Mouse (Mus musculus) lung, postnatal 0 days (tissue): ENCODE data around the gene Efl1.

ENCODE experiments used
- CTCF ChIP-seq: IDR thresholded peaks from 2 replicates; pipeline ENCODE4 v1.5.1; 2016; ENCODE audit warnings: antibody characterized with exemption, mild to moderate bottlenecking
- EP300 ChIP-seq: IDR thresholded peaks from 2 replicates; pipeline ENCODE4 v1.6.1; 2016; ENCODE audit warnings: antibody characterized with exemption, mild to moderate bottlenecking, control low read depth

DNA sequence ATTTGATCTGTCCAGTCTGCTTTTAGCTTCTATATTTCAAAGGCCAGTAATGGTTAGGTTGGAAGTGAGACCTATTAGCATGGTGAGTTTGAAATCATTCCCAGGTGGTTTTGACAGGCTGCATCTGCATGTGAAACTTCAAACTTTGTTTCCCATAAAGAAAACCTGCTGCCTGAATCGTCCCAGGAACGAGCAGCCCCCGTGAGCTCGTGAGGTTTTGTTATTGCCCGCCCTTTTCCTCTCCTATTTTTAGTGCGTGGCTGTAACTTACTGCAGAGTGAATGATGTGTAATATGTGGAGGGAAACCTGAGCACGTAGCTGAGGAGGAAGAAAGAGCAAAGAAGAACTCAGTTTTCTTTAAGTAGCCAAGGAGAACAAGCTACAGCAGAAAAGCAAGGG lies 72.5 kb downstream of the Efl1 start:
- no peak for TF ChIP-seq CTCF
- no peak for TF ChIP-seq EP300
